Mouse (Mus musculus) brown adipose tissue, adult 24 weeks (tissue): ENCODE measurements around the gene Zbtb45. TPM values are rescaled to one million over a fixed set of nuclear protein-coding genes. Genes with fewer than 3 reads are reported as not detected.
A peak's percentile ranks its signal among the peaks of the same experiment; 100 is the strongest.

Experiments used
- H3K27ac ChIP-seq: fragments of 200-500 bp; replicated peaks from 2 replicates; pipeline ENCODE4 v1.5.1; 2012; ENCODE audit warnings: low read depth, mild to moderate bottlenecking, low read length
- H3K4me1 ChIP-seq: fragments of 200-500 bp; 2 replicates; pipeline ENCODE4 v1.6.1; 2012; ENCODE audit warnings: low read length, mixed read lengths; ENCODE audit not compliant: control insufficient read depth, insufficient read depth, insufficient read length
- H3K4me3 ChIP-seq: fragments of 200-500 bp; 2 replicates; pipeline ENCODE4 v1.5.1; 2012; ENCODE audit warnings: low read depth, mild to moderate bottlenecking, low read length, moderate library complexity; ENCODE audit not compliant: insufficient read depth
- polyA plus RNA-seq: library from polyadenylated mRNA; stranded (reverse); fragments of >200 nt; gene quantifications from 2 replicates; pipeline ENCODE4 v1.2.4, GENCODE M21; 2012; ENCODE audit not compliant: missing spikeins, insufficient read depth, insufficient read length

The Zbtb45 gene
- polyA plus RNA-seq = 2.1 and 4.0 TPM in 2 replicates

DNA sequence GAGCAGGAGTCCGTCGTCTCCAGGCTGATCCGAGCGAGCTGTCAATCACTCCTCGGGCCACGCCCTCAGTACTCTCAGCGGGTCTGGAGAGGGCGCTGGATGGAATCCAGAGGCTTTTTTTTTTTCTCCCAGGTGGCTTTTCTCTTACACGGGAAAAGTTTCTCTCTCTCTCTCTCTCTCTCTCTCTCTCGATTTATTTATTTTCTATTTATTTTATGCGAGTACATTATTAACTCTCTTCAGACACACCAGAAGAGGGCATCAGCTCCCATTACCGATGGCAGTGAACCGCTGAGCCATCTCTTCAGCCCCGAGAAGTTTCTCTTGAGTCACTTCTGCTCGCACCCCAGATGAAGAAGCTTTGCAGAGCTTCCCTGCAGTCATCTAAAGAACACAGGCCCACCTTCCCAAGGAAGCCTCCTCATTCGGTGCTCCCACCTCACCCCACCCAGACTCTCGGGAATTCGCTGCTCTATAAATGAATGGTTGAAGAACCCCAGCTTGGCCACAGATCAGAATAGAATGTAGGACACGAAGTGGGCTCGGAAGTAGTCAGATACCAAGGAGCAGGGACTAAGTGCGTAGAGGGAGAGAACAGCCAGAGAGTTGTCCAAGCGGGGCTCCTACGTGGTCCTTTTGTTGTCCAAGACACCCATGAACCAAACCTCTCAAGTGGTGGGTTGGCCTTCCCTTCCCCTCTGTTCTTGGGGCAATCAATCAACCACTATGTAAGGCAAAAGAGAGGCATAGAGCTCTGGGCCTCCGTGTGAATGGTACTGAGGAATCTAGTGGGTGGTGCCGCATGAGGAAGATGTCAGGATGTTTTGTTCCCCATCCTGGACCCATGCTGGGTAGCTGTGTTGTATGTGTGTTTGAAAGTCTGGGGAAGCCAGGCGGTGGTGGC, at the start of gene Zbtb45:
TSS of gene Zbtb45 (minus strand) at position 30 of the 904 bp plus-strand sequence.
- H3K4me3 ChIP-seq = peak within 1 kb of the TSS; percentile 94
- peak within 1 kb of the TSS; percentile 89 for H3K27ac ChIP-seq
- peaks cover 6% of the 10 kb centered on the region; the same call in 1 of the 2 replicates for H3K4me1 ChIP-seq

DNA sequence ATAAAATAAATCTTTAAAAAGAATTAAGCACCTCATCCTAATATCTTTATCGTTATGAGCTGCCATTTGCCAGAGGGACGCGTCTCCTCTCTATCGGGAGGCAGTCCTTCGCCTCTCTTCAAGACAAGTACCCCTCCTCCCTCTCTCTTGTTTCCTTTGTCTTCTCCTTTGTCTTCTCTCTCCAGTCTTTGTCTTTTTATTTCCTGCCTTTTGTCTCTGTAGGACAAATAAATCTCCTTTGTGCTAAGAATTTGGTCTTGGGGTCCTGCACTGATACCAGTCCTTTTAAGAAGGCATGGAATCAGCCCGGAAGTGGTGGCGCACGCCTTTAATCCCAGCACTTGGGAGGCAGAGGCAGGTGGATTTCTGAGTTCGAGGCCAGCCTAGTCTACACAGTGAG, 49.7 kb upstream of the Zbtb45 start:
- H3K27ac ChIP-seq = no peak overlapping the region
- H3K4me1 ChIP-seq = no peaks in the 10 kb centered on the region
- H3K4me3 ChIP-seq = no peak overlapping the region

DNA sequence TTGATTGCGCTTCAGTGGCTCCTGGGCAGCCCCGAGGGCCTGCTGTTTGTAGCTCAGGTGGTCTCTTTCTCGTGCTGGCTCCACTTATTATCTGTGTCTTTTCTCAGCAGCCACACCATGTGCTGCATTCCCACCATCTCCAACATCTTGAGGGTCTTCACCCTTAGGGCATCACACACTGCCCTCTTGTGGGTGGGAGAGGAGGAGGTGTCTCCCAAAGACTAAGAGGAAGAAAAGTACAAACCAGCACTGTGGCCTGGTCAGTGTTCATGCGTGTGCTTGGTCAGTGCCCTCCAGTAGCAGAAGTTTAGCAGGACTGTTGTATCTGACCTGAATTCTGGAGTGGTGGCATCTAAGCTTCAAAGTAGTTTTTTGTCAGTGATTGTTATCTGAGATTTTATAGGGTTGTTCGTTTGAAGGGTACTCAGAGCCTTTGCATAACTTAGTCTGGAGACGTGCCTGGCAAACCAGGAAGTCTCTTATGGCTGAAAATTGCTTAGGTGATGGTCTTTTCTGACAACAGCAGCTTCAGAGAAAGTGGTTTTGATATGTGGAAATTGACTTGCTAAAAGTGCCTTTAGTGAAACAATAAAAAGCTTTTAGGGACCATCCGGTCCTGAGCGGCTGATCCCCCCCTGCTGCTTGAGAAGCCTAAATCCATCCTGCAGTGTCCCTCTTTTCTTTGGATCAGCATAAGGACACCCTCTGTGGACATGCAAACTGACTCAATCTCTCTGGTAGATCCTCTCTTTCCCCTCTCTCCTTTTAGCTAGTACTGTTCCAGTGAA, 47.3 kb upstream of the Zbtb45 start:
- Histone ChIP-seq H3K4me3 (no peak overlapping the region), H3K27ac (no peak overlapping the region)

DNA sequence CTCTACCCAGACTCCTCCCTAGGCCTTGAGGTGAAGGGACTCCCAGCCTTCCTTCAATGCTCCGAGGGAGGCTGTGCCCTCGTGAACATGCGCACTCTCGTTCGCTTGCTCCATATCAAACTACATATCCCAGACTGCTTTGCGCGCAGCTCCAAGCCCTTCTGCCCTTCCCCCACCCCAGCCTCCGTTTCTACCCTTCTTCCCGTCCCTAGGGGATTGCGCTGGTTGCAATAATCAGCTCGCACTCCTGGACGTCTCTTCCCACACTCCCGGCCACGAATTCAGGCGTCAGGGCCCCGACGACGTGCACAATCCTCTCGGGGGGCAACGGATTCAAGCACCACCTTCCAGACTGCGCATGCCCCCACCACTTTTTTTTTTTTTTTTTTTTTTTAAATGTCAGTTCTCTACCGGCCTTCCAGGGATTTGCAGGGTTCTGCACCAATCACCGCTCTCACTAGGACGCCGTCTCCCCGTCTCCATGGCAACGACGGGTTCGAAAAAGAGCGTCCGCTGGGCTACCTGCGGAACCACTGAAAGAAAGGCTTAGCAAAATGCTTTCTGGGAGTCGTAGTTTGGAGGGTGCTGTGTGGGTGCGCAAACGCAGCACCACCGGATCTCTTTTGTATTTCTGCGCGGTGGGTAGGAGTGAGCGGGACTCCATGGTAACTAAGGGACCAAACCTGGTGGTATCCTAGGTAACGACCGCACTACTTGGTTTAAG, 44.6 kb upstream of the Zbtb45 start, which contains the start of gene Mzf1:
TSS of gene Mzf1 (minus strand) at position 478 of the 724 bp plus-strand sequence.
- Histone ChIP-seq H3K4me1 (no peaks in the 10 kb centered on the region), H3K27ac (peak within 1 kb of the TSS; percentile 65; the same call in 1 of the 2 replicates), H3K4me3 (peak within 1 kb of the TSS; percentile 85)

More for the DNA sequence above, 47.3 kb upstream of the Zbtb45 start:
- no peaks in the 10 kb centered on the region for H3K4me1 ChIP-seq

GRCm38 (mm10) chr7:13053961-13054286, 44.1 kb upstream of the Zbtb45 start:
- Histone ChIP-seq H3K4me1 (no peaks in the 10 kb centered on the region), H3K4me3 (peak overlapping the region; percentile 85), H3K27ac (no peak overlapping the region)

- no peak overlapping the region for H3K4me3 ChIP-seq
- H3K4me1 ChIP-seq = no peaks in the 10 kb centered on the region
- H3K27ac ChIP-seq = no peak overlapping the region
Measured at GRCm38 (mm10) chr7:13053501-13053900, 43.7 kb upstream of the Zbtb45 start.

GRCm38 (mm10) chr7:13053001-13053400, 43.2 kb upstream of the Zbtb45 start:
- no peaks in the 10 kb centered on the region for H3K4me1 ChIP-seq
- no peak overlapping the region for H3K4me3 ChIP-seq
- no peak overlapping the region for H3K27ac ChIP-seq

GRCm38 (mm10) chr7:13046084-13046483, 36.2 kb upstream of the Zbtb45 start:
- H3K4me1 ChIP-seq = no peaks in the 10 kb centered on the region
- no peak overlapping the region for H3K4me3 ChIP-seq
- no peak overlapping the region for H3K27ac ChIP-seq

DNA sequence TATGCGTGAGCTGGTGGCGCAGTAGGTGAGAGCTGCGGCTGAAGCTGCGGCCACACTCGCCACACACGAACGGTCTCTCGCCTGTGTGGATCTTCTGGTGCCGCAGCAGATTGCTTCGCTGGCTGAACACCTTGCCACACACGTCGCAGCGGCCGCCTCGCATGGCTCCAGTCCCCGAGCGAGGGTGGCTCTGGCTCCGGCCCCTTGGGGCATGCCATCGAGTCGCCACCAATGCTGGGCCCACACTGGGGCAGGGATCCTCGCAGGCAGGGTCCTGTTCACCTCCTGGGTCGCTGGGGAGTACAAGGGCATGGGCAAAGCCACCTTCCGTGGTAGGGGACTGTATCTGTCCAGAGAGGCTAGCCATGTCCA, 34.4 kb upstream of the Zbtb45 start:
- Histone ChIP-seq H3K4me3 (0 out of 2 replicates have a peak overlapping the region, but pooled peaks have one; percentile 27), H3K4me1 (no peaks in the 10 kb centered on the region), H3K27ac (no peak overlapping the region)

DNA sequence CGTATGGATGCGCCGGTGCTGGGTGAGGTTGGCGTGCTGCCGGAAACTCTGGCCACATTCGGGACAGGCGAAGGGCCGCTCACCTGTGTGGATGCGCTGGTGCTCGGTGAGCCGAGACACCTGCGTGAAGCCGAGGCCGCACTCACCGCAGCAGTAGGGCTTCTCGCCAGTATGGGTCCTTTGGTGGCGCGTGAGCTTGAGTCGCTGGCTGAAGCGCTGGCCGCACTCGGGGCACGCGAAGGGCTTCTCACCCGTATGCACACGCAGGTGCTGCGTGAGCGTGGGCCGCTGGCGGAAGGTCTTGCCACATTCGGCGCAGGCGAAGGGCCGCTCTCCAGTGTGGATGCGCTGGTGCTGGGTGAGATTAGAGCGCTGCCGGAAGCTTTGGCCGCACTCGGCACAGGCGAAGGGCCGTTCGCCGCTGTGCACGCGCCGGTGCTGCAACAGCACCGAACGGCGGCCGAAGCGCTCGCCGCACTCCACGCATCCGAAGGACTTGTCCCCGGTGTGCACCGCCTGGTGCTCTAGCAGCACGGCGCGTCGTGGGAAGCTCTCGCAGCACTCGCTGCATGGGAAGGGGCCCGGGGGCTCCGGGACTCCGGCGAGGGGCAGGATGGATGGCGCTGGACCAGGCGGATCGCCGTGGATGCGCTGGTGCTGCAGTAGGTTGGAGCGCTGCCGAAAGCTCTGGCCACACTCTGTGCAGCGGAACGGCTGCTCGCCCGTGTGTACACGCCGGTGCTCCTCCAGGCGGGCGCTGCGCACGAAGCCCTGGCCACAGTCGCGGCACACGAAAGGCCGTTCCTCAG, 33.8 kb upstream of the Zbtb45 start:
- H3K4me3 ChIP-seq = peak overlapping the region; percentile 27; the same call in 1 of the 2 replicates
- no peaks in the 10 kb centered on the region; the same call in 1 of the 2 replicates for H3K4me1 ChIP-seq
- H3K27ac ChIP-seq = no peak overlapping the region

GRCm38 (mm10) chr7:13043120-13043444, 33.2 kb upstream of the Zbtb45 start:
- no peak overlapping the region for H3K27ac ChIP-seq
- no peaks in the 10 kb centered on the region; the same call in 1 of the 2 replicates for H3K4me1 ChIP-seq
- no peak overlapping the region for H3K4me3 ChIP-seq

DNA sequence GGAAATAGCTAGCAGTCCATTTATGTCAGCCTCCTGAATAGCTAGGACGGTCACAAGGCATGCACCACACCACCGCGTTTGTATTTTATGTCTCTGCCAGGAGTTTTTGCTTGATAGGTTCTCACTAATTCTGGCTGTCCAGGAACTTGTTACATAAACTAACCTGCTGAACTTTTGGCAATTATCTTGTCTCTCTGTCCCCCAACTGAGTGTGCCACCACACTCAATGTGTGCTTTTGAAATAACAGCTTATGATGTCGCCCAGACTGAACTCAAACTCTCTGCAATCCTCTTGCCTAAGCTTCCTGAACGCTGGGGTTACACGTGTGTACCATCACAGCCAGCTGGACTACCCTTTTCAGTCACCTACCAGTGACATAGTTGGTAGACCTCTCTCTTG, 32.7 kb upstream of the Zbtb45 start:
- Histone ChIP-seq H3K4me1 (no peaks in the 10 kb centered on the region; the same call in 1 of the 2 replicates), H3K27ac (no peak overlapping the region), H3K4me3 (no peak overlapping the region)

GRCm38 (mm10) chr7:13041256-13041655, 31.4 kb upstream of the Zbtb45 start:
- Histone ChIP-seq H3K27ac (no peak overlapping the region), H3K4me3 (no peak overlapping the region), H3K4me1 (no peaks in the 10 kb centered on the region; the same call in none of the 2 replicates)

GRCm38 (mm10) chr7:13039181-13039580, 29.3 kb upstream of the Zbtb45 start:
- H3K27ac ChIP-seq = no peak overlapping the region
- peak overlapping the region; percentile 93 for H3K4me3 ChIP-seq
- no peaks in the 10 kb centered on the region; the same call in none of the 2 replicates for H3K4me1 ChIP-seq
